Mouse (Mus musculus) forebrain, embryonic 10.5 days (tissue): ENCODE results near the gene Gtf2h4. TPM values are rescaled to one million over a fixed set of nuclear protein-coding genes. Genes with fewer than 3 reads are reported as not detected.

Source experiments
- polyA plus RNA-seq: library from polyadenylated mRNA; unstranded; fragments of >200 nt; fragmentation: Nextera tagmentation; extraction: Ambion mirVana; gene quantifications from 2 replicates; pipeline ENCODE4 v1.2.1, GENCODE M21; 2016

Gtf2h4 gene
- polyA plus RNA-seq, 1 experiment from 2014 or later, result 59.3 TPM

Other genes with a start within 250 kb of the Gtf2h4 start
- 2.1 and 2.5 TPM in 2 replicates for gene H2-Q6, start 248.9 kb downstream of the Gtf2h4 start, polyA plus RNA-seq
- 18.5 and 19.8 TPM in 2 replicates for gene H2-Q7, start 234.6 kb downstream of the Gtf2h4 start, polyA plus RNA-seq
- 0.36 and 0.37 TPM in 2 replicates for gene H2-Q10, start 203.7 kb downstream of the Gtf2h4 start, polyA plus RNA-seq
- 0.12 TPM in 1 of 2 replicates, not detected in the other for gene Pou5f1, start 167.7 kb downstream of the Gtf2h4 start, polyA plus RNA-seq
- gene Tcf19, start 156.9 kb downstream of the Gtf2h4 start, polyA plus RNA-seq, result 52.2 and 57.1 TPM in 2 replicates
- 21.6 and 26.1 TPM in 2 replicates for gene Cchcr1, start 156.6 kb downstream of the Gtf2h4 start, polyA plus RNA-seq
- gene Psors1c2, start 140.5 kb downstream of the Gtf2h4 start, polyA plus RNA-seq, result 2.2 and 2.6 TPM in 2 replicates
- not detected in 2 replicates for gene Cdsn, start 121.6 kb downstream of the Gtf2h4 start, polyA plus RNA-seq
- gene 2300002M23Rik, start 106.3 kb downstream of the Gtf2h4 start, polyA plus RNA-seq, result not detected in 2 replicates
- not detected in 2 replicates for gene Sfta2, start 72.2 kb downstream of the Gtf2h4 start, polyA plus RNA-seq
- gene Gm9573, start 47.1 kb downstream of the Gtf2h4 start, polyA plus RNA-seq, result not detected in 2 replicates
- gene Mucl3, start 30.0 kb downstream of the Gtf2h4 start, polyA plus RNA-seq, result 0.12 and 0.14 TPM in 2 replicates
- 19.3 and 20.2 TPM in 2 replicates for gene Vars2, start 6.1 kb downstream of the Gtf2h4 start, polyA plus RNA-seq
- gene Ddr1, start 30.9 kb upstream of the Gtf2h4 start, polyA plus RNA-seq, result 105 and 112 TPM in 2 replicates
- 4.6 and 5.3 TPM in 2 replicates for gene Ier3, start 147.9 kb upstream of the Gtf2h4 start, polyA plus RNA-seq
- gene Flot1, start 149.5 kb upstream of the Gtf2h4 start, polyA plus RNA-seq, result 49.7 and 51.6 TPM in 2 replicates
- gene Tubb5, start 164.6 kb upstream of the Gtf2h4 start, polyA plus RNA-seq, result 1,607 and 1,608 TPM in 2 replicates
- gene Mdc1, start 167.8 kb upstream of the Gtf2h4 start, polyA plus RNA-seq, result 26.9 and 29.3 TPM in 2 replicates
- gene Nrm, start 187.6 kb upstream of the Gtf2h4 start, polyA plus RNA-seq, result 81.9 and 84.0 TPM in 2 replicates
- gene Ppp1r18, start 191.9 kb upstream of the Gtf2h4 start, polyA plus RNA-seq, result 21.3 and 21.6 TPM in 2 replicates
- 59.6 and 60.3 TPM in 2 replicates for gene Dhx16, start 206.1 kb upstream of the Gtf2h4 start, polyA plus RNA-seq
- 29.8 and 32.4 TPM in 2 replicates for gene 2310061I04Rik, start 223.7 kb upstream of the Gtf2h4 start, polyA plus RNA-seq
- gene Atat1, start 236.3 kb upstream of the Gtf2h4 start, polyA plus RNA-seq, result 102 and 105 TPM in 2 replicates
- 98.2 and 107 TPM in 2 replicates for gene Mrps18b, start 242.7 kb upstream of the Gtf2h4 start, polyA plus RNA-seq
- gene Ppp1r10, start 242.7 kb upstream of the Gtf2h4 start, polyA plus RNA-seq, result 60.5 and 61.5 TPM in 2 replicates